Mouse (Mus musculus): ENCODE measurements around the gene Gatad2a. TPM values are rescaled to one million over a fixed set of nuclear protein-coding genes. Genes with fewer than 3 reads are reported as not detected.
A peak's percentile ranks its signal among the peaks of the same experiment; 100 is the strongest.

The Gatad2a gene
- total RNA-seq, 2 experiments from 2014 or later: 28.6 to 38.8 TPM

GRCm38 (mm10) chr8:69938245-69938982, 57.8 kb downstream of the Gatad2a start:
- no peak for DNase-seq (ENCODE audit: low spot score)

- DNase-seq (ENCODE audit: low spot score): no peak
Observed at GRCm38 (mm10) chr8:69937466-69937865, 58.7 kb downstream of the Gatad2a start.

GRCm38 (mm10) chr8:69936050-69936794, 60.0 kb downstream of the Gatad2a start:
- DNase-seq (ENCODE audit: low spot score): peak; percentile 38

GRCm38 (mm10) chr8:69935431-69935830, 60.8 kb downstream of the Gatad2a start:
- DNase-seq (ENCODE audit: low spot score): no peak

GRCm38 (mm10) chr8:69934582-69934981, 61.6 kb downstream of the Gatad2a start:
- DNase-seq (ENCODE audit: low spot score): no peak

GRCm38 (mm10) chr8:69933811-69934210, 62.4 kb downstream of the Gatad2a start:
- no peak for DNase-seq (ENCODE audit: low spot score)

GRCm38 (mm10) chr8:69926901-69927300, 69.3 kb downstream of the Gatad2a start:
- no peak for DNase-seq (ENCODE audit: low spot score)

- DNase-seq (ENCODE audit: low spot score): no peak
Observed at GRCm38 (mm10) chr8:69923986-69924385, 72.2 kb downstream of the Gatad2a start.

- DNase-seq (ENCODE audit: low spot score): no peak
Observed at GRCm38 (mm10) chr8:69921141-69921540, 75.0 kb downstream of the Gatad2a start.

- DNase-seq (ENCODE audit: low spot score): peak; percentile 41
Observed at GRCm38 (mm10) chr8:69919876-69920662, 76.1 kb downstream of the Gatad2a start.

GRCm38 (mm10) chr8:69919010-69919409, 77.2 kb downstream of the Gatad2a start:
- DNase-seq (ENCODE audit: low spot score): peak; percentile 85

- no peak for DNase-seq (ENCODE audit: low spot score)
Observed at GRCm38 (mm10) chr8:69918506-69918905, 77.7 kb downstream of the Gatad2a start.

- peak; percentile 49 for DNase-seq (ENCODE audit: low spot score)
Observed at GRCm38 (mm10) chr8:69915748-69916147, 80.4 kb downstream of the Gatad2a start.

GRCm38 (mm10) chr8:69914526-69914925, 81.7 kb downstream of the Gatad2a start:
- DNase-seq (ENCODE audit: low spot score): no peak

- no peak for DNase-seq (ENCODE audit: low spot score)
Observed at GRCm38 (mm10) chr8:69912478-69913074, 83.6 kb downstream of the Gatad2a start.

- no peak for DNase-seq (ENCODE audit: low spot score)
Observed at GRCm38 (mm10) chr8:69911917-69912316, 84.3 kb downstream of the Gatad2a start.

GRCm38 (mm10) chr8:69907106-69907505, 89.1 kb downstream of the Gatad2a start:
- DNase-seq (ENCODE audit: low spot score): no peak

- no peak for DNase-seq (ENCODE audit: low spot score)
Observed at GRCm38 (mm10) chr8:69906260-69906659, 89.9 kb downstream of the Gatad2a start.

GRCm38 (mm10) chr8:69904096-69904495, 92.1 kb downstream of the Gatad2a start:
- DNase-seq (ENCODE audit: low spot score): no peak

GRCm38 (mm10) chr8:69903063-69903542, 93.1 kb downstream of the Gatad2a start:
- peak; percentile 98 for DNase-seq (ENCODE audit: low spot score)

Measured in gastrocnemius, adult 18-20 months (tissue).